Mouse (Mus musculus) ovary, adult 18-20 months (tissue): ENCODE data around the gene Btnl2.

ENCODE experiments used
- DNase-seq: peaks from one replicate; pipeline ENCODE4 v3.0.0; 2022; ENCODE audit warnings: low spot score, mixed read lengths

Gene Btnl2

GRCm38 (mm10) chr17:34398711-34399393, 44.2 kb downstream of the Btnl2 start, which contains the start of gene BC051142:
Gene BC051142 (plus strand): TSS chr17:34398820.
- DNase-seq: peak; percentile 64

DNA sequence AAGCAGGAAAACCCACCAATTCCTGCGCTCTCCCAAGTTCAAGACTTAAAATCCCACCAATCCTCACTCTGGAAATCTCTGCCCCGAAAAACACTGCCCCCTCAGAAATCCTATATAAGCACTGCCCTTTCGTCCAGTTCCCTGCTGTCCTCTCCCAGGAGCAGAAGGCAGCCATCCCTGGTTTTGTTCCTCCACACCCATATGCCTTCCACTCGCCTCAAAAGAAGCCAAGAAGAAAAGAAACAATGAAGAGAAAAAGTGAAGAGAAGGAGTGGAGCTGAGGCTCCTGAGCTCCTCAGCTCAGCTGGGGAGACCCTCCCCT, 44.7 kb downstream of the Btnl2 start:
- no peak for DNase-seq

- DNase-seq: no peak
These were observed 56.5 kb downstream of the Btnl2 start for GRCm38 (mm10) chr17:34411117-34411516.
